Mouse (Mus musculus): ENCODE measurements around the gene Gfpt1. TPM values are rescaled to one million over a fixed set of nuclear protein-coding genes. Genes with fewer than 3 reads are reported as not detected.

Gene Gfpt1
- total and polyA plus RNA-seq, 2 experiments from 2014 or later = 16.5 to 43.0 TPM

DNA sequence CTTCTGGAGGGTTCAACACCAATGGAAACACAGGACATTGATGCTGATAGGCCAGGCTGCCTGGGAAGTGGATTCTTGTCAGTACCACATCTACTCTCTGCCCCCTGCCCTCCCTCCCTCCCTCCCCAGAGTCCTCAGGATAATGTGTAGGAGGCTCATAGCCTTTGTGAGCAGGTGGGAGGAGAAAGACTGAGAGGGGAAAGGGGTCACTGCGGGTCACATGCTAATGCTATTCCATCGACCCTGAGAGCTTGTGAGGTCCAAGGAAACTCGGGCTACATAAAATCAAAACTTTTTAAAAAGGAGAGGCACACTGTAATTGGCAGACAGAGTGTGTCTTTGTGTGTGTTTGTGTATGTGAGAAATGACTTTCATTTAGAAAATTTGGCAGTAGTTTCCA, 56.6 kb downstream of the Gfpt1 start:
- Histone ChIP-seq H3K4me1 (ENCODE audit: insufficient read depth) (peaks cover 9% of the 10 kb centered on the region), H3K27me3 (ENCODE audit: insufficient read depth, low read length) (no peaks in the 10 kb centered on the region), H3K4me2 (ENCODE audit: low read depth) (no peak overlapping the region), H3K9ac (no peak overlapping the region), H3K27ac (ENCODE audit: low read depth, low read length) (0 out of 2 replicates have a peak overlapping the region, but pooled peaks have one; percentile 59), H3K9me3 (ENCODE audit: low read length) (no peaks in the 10 kb centered on the region), H3K36me3 (ENCODE audit: insufficient read depth) (no peaks in the 10 kb centered on the region), H3K4me3 (ENCODE audit: low read depth, low read length) (no peak overlapping the region)
- WGBS = 26% methylated on average over 3 of the region's 3 CpGs
- no peak for TF ChIP-seq CTCF (IDR thresholded peaks at IDR 0.05; ENCODE audit: low read depth)
- DNase-seq = no peak
- ATAC-seq = peak; percentile 10; the same call in 1 of the 2 replicates

DNA sequence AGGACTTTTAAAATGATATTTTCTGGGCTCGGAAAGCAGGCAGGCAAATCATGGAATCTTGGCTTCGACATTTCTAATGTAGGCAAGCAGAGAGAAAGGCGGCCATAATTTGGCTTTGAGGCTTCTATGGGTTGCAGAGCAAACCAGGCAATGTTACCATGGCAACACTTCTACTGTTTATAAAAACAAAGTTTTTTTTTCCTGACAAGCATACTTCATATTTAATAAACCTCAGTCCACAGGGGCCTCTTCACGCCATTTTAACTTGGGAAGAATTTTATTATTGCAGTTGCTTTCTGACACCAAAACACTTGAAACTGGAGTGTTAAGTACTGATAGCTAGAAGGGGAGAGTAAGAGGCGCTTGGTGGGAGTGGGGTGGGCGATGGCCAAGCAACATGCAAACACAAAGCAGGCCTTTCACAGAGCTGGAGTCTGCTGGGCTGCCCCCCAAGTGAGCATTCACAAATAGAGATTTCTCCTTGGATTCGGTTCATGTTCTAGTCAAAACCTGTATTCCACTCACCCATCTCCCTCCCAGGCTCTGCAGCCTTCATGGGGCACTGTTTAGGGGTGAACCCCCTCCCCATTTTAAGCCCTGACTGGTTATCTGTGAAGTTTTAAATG, 57.1 kb downstream of the Gfpt1 start:
- Histone ChIP-seq H3K36me3 (ENCODE audit: insufficient read depth) (no peaks in the 10 kb centered on the region), H3K4me3 (ENCODE audit: low read depth, low read length) (no peak overlapping the region), H3K4me2 (ENCODE audit: low read depth) (no peak overlapping the region), H3K9me3 (ENCODE audit: low read length) (no peaks in the 10 kb centered on the region), H3K27me3 (ENCODE audit: insufficient read depth, low read length) (no peaks in the 10 kb centered on the region), H3K9ac (no peak overlapping the region), H3K4me1 (ENCODE audit: insufficient read depth) (peaks cover 9% of the 10 kb centered on the region), H3K27ac (ENCODE audit: low read depth, low read length) (peak overlapping the region; percentile 59)
- 27% methylated on average over 7 of the region's 7 CpGs for WGBS
- TF ChIP-seq CTCF (IDR thresholded peaks at IDR 0.05; ENCODE audit: low read depth) = no peak
- peak; percentile 62 for DNase-seq
- ATAC-seq = peak; percentile 69

- Histone ChIP-seq H3K27me3 (ENCODE audit: insufficient read depth, low read length) (no peaks in the 10 kb centered on the region), H3K4me3 (ENCODE audit: low read depth, low read length) (no peak overlapping the region), H3K9ac (no peak overlapping the region), H3K9me3 (ENCODE audit: low read length) (no peaks in the 10 kb centered on the region), H3K4me2 (ENCODE audit: low read depth) (no peak overlapping the region), H3K4me1 (ENCODE audit: insufficient read depth) (peaks cover 9% of the 10 kb centered on the region), H3K36me3 (ENCODE audit: insufficient read depth) (no peaks in the 10 kb centered on the region), H3K27ac (ENCODE audit: low read depth, low read length) (peak overlapping the region; percentile 59)
- ATAC-seq (no peak), DNase-seq (no peak)
- no peak for TF ChIP-seq CTCF (IDR thresholded peaks at IDR 0.05; ENCODE audit: low read depth)
- WGBS = 86% methylated on average over 9 of the region's 9 CpGs
Observed at GRCm38 (mm10) chr6:87100297-87101020, 57.8 kb downstream of the Gfpt1 start.

DNA sequence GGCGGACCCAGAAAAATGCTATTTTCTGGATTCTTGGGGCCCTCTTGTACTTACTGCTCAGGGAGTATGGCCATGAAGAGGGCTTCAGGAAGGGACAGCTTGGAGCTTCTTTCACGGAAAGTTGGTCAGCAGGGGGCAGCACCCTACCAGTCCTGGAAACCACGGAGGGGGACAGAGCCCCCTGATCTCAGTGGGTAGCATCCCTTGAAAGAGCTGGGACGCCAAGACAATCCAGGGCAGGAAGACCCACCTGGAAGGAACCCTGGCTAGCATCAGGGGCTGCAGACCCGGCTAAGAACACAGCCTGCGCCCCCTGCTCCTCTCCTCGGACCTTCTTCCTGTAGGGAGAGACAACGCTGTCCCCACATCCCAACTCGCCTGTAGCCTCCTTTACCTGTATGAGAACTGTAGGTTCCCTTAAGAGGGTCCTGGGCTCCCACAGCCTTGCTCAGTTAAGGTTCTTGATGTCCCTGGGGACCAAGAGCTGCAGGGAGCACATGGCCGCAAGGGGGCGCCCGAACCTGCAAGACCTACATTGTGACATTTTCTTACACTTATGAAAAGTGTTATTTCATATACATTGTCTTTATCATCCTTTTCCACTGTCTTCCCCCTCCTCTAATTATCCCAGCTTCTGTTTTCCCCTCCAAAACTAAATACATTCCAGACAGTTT, 58.8 kb downstream of the Gfpt1 start:
- TF ChIP-seq CTCF (IDR thresholded peaks at IDR 0.05; ENCODE audit: low read depth) = peak; percentile 92
- no peaks in the 10 kb centered on the region for H3K27me3 ChIP-seq (ENCODE audit: insufficient read depth, low read length)
- H3K27ac ChIP-seq (ENCODE audit: low read depth, low read length) = no peak overlapping the region
- H3K9me3 ChIP-seq (ENCODE audit: low read length) = no peaks in the 10 kb centered on the region
- ATAC-seq (peak; percentile 67), DNase-seq (peak; percentile 93)
- peak overlapping the region; percentile 50 for H3K4me2 ChIP-seq (ENCODE audit: low read depth)
- WGBS = 14% methylated on average over 12 of the region's 12 CpGs
- 0 out of 2 replicates have a peak overlapping the region, but pooled peaks have one; percentile 43 for H3K9ac ChIP-seq
- peak overlapping the region; percentile 17 for H3K4me3 ChIP-seq (ENCODE audit: low read depth, low read length)
- H3K36me3 ChIP-seq (ENCODE audit: insufficient read depth) = no peaks in the 10 kb centered on the region
- H3K4me1 ChIP-seq (ENCODE audit: insufficient read depth) = peaks cover 9% of the 10 kb centered on the region

DNA sequence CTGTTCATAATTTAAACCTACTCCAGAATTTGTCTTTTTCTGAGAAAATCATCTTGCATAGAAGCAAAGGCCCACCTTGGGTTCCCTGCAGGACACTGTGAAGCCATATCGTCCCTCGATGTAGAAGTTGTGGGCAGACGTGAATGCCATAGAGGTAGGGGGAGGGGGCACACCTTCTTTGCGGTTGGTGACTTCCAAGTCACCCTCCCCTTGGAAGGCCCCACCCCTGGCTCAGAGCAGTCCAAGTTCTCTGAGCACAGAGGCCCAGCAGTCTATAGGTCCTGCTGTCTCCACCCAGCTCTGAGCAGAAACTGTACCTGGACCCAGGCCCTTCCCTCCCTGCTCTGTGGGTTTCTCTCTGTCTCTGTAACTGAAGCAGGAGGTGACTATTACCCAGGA, 59.3 kb downstream of the Gfpt1 start:
- no peak overlapping the region for H3K27ac ChIP-seq (ENCODE audit: low read depth, low read length)
- no peak overlapping the region for H3K4me3 ChIP-seq (ENCODE audit: low read depth, low read length)
- H3K9ac ChIP-seq = no peak overlapping the region
- TF ChIP-seq CTCF (IDR thresholded peaks at IDR 0.05; ENCODE audit: low read depth) = no peak
- no peak overlapping the region for H3K4me2 ChIP-seq (ENCODE audit: low read depth)
- DNase-seq (no peak), ATAC-seq (no peak)
- peaks cover 9% of the 10 kb centered on the region for H3K4me1 ChIP-seq (ENCODE audit: insufficient read depth)
- no peaks in the 10 kb centered on the region for H3K36me3 ChIP-seq (ENCODE audit: insufficient read depth)
- 33% methylated on average over 4 of the region's 4 CpGs for WGBS
- no peaks in the 10 kb centered on the region for H3K9me3 ChIP-seq (ENCODE audit: low read length)
- H3K27me3 ChIP-seq (ENCODE audit: insufficient read depth, low read length) = no peaks in the 10 kb centered on the region

- no peak for ATAC-seq
Observed at GRCm38 (mm10) chr6:87102421-87102911, 59.8 kb downstream of the Gfpt1 start.

More at GRCm38 (mm10) chr6:87102421-87102911, 59.8 kb downstream of the Gfpt1 start:
- H3K27me3 ChIP-seq (ENCODE audit: insufficient read depth, low read length) = no peaks in the 10 kb centered on the region
- 28% methylated on average over 7 of the region's 7 CpGs for WGBS
- H3K4me2 ChIP-seq (ENCODE audit: low read depth) = no peak overlapping the region
- no peaks in the 10 kb centered on the region for H3K9me3 ChIP-seq (ENCODE audit: low read length)
- H3K27ac ChIP-seq (ENCODE audit: low read depth, low read length) = no peak overlapping the region
- no peak overlapping the region for H3K4me3 ChIP-seq (ENCODE audit: low read depth, low read length)
- no peak overlapping the region for H3K9ac ChIP-seq
- DNase-seq = peak; percentile 26
- TF ChIP-seq CTCF (IDR thresholded peaks at IDR 0.05; ENCODE audit: low read depth) = no peak
- H3K4me1 ChIP-seq (ENCODE audit: insufficient read depth) = peaks cover 9% of the 10 kb centered on the region
- no peaks in the 10 kb centered on the region for H3K36me3 ChIP-seq (ENCODE audit: insufficient read depth)
